Mouse (Mus musculus): ENCODE measurements around the gene Hdgfl3. TPM values are rescaled to one million over a fixed set of nuclear protein-coding genes. Genes with fewer than 3 reads are reported as not detected.

Hdgfl3 gene
- polyA plus RNA-seq, 1 experiment from 2014 or later = 45.7 TPM

GRCm38 (mm10) chr7:81846008-81846407, 88.3 kb downstream of the Hdgfl3 start:
- ATAC-seq (replicated peaks; ENCODE audit: low FRiP score) = no peak
- Histone ChIP-seq H3K9ac (ENCODE audit: low read length) (no peak overlapping the region), H3K4me1 (replicated peaks; ENCODE audit: control insufficient read depth, insufficient read depth, low read length) (peaks cover 3% of the 10 kb centered on the region; the same call in 1 of the 2 replicates), H3K27me3 (ENCODE audit: control insufficient read depth, insufficient read depth, low read length) (no peaks in the 10 kb centered on the region), H3K27ac (ENCODE audit: low read depth, low read length) (no peak overlapping the region), H3K36me3 (ENCODE audit: control insufficient read depth, insufficient read depth, low read length) (no peaks in the 10 kb centered on the region), H3K9me3 (ENCODE audit: control insufficient read depth, low read length) (no peaks in the 10 kb centered on the region), H3K4me3 (ENCODE audit: low read depth, low read length) (no peak overlapping the region), H3K4me2 (ENCODE audit: low read depth, low read length, severe bottlenecking) (no peak overlapping the region)
- no peak for DNase-seq (ENCODE audit: low spot score)
- 90% methylated on average over 8 of the region's 8 CpGs for WGBS

- Histone ChIP-seq H3K9me3 (ENCODE audit: control insufficient read depth, low read length) (no peaks in the 10 kb centered on the region), H3K4me3 (ENCODE audit: low read depth, low read length) (no peak overlapping the region), H3K9ac (ENCODE audit: low read length) (no peak overlapping the region), H3K4me1 (replicated peaks; ENCODE audit: control insufficient read depth, insufficient read depth, low read length) (peaks cover 3% of the 10 kb centered on the region; the same call in 1 of the 2 replicates), H3K27ac (ENCODE audit: low read depth, low read length) (no peak overlapping the region), H3K27me3 (ENCODE audit: control insufficient read depth, insufficient read depth, low read length) (no peaks in the 10 kb centered on the region), H3K36me3 (ENCODE audit: control insufficient read depth, insufficient read depth, low read length) (no peaks in the 10 kb centered on the region), H3K4me2 (ENCODE audit: low read depth, low read length, severe bottlenecking) (no peak overlapping the region)
- WGBS = 80% methylated on average over 3 of the region's 3 CpGs
- DNase-seq (ENCODE audit: low spot score) (peak; percentile 41), ATAC-seq (replicated peaks; ENCODE audit: low FRiP score) (no peak)
These were observed 89.0 kb downstream of the Hdgfl3 start for GRCm38 (mm10) chr7:81845313-81845712.

- H3K4me3 ChIP-seq (ENCODE audit: low read depth, low read length) = no peak overlapping the region
- no peak for DNase-seq (ENCODE audit: low spot score)
- peaks cover 3% of the 10 kb centered on the region; the same call in 1 of the 2 replicates for H3K4me1 ChIP-seq (replicated peaks; ENCODE audit: control insufficient read depth, insufficient read depth, low read length)
- H3K9me3 ChIP-seq (ENCODE audit: control insufficient read depth, low read length) = no peaks in the 10 kb centered on the region
- ATAC-seq (replicated peaks; ENCODE audit: low FRiP score) = no peak
- H3K36me3 ChIP-seq (ENCODE audit: control insufficient read depth, insufficient read depth, low read length) = no peaks in the 10 kb centered on the region
- no peak overlapping the region for H3K27ac ChIP-seq (ENCODE audit: low read depth, low read length)
- no peak overlapping the region for H3K9ac ChIP-seq (ENCODE audit: low read length)
- no peak overlapping the region for H3K4me2 ChIP-seq (ENCODE audit: low read depth, low read length, severe bottlenecking)
- no peaks in the 10 kb centered on the region for H3K27me3 ChIP-seq (ENCODE audit: control insufficient read depth, insufficient read depth, low read length)
- WGBS = 87% methylated on average over 11 of the region's 11 CpGs
These were observed 89.5 kb downstream of the Hdgfl3 start for GRCm38 (mm10) chr7:81844801-81845200.

GRCm38 (mm10) chr7:81843903-81844302, 90.4 kb downstream of the Hdgfl3 start:
- Histone ChIP-seq H3K9me3 (ENCODE audit: control insufficient read depth, low read length) (no peaks in the 10 kb centered on the region), H3K4me2 (ENCODE audit: low read depth, low read length, severe bottlenecking) (no peak overlapping the region), H3K27ac (ENCODE audit: low read depth, low read length) (no peak overlapping the region), H3K36me3 (ENCODE audit: control insufficient read depth, insufficient read depth, low read length) (no peaks in the 10 kb centered on the region), H3K27me3 (ENCODE audit: control insufficient read depth, insufficient read depth, low read length) (no peaks in the 10 kb centered on the region), H3K4me1 (replicated peaks; ENCODE audit: control insufficient read depth, insufficient read depth, low read length) (peaks cover 3% of the 10 kb centered on the region; the same call in 1 of the 2 replicates), H3K4me3 (ENCODE audit: low read depth, low read length) (no peak overlapping the region), H3K9ac (ENCODE audit: low read length) (no peak overlapping the region)
- WGBS = 73% methylated on average over 8 of the region's 8 CpGs
- DNase-seq (ENCODE audit: low spot score) (no peak), ATAC-seq (replicated peaks; ENCODE audit: low FRiP score) (no peak)

- H3K9me3 ChIP-seq (ENCODE audit: control insufficient read depth, low read length) = no peaks in the 10 kb centered on the region
- no peaks in the 10 kb centered on the region for H3K27me3 ChIP-seq (ENCODE audit: control insufficient read depth, insufficient read depth, low read length)
- WGBS = 72% methylated on average over 1 of the region's 1 CpGs
- ATAC-seq (replicated peaks; ENCODE audit: low FRiP score) (no peak), DNase-seq (ENCODE audit: low spot score) (no peak)
- no peak overlapping the region for H3K4me3 ChIP-seq (ENCODE audit: low read depth, low read length)
- no peaks in the 10 kb centered on the region for H3K36me3 ChIP-seq (ENCODE audit: control insufficient read depth, insufficient read depth, low read length)
- H3K9ac ChIP-seq (ENCODE audit: low read length) = no peak overlapping the region
- no peak overlapping the region for H3K4me2 ChIP-seq (ENCODE audit: low read depth, low read length, severe bottlenecking)
- no peak overlapping the region for H3K27ac ChIP-seq (ENCODE audit: low read depth, low read length)
- H3K4me1 ChIP-seq (replicated peaks; ENCODE audit: control insufficient read depth, insufficient read depth, low read length) = peaks cover 1% of the 10 kb centered on the region; the same call in 1 of the 2 replicates
These were observed 91.3 kb downstream of the Hdgfl3 start for GRCm38 (mm10) chr7:81842998-81843397.

- no peaks in the 10 kb centered on the region for H3K36me3 ChIP-seq (ENCODE audit: control insufficient read depth, insufficient read depth, low read length)
- DNase-seq (ENCODE audit: low spot score) (no peak), ATAC-seq (replicated peaks; ENCODE audit: low FRiP score) (no peak)
- no peak overlapping the region for H3K27ac ChIP-seq (ENCODE audit: low read depth, low read length)
- no peak overlapping the region for H3K4me2 ChIP-seq (ENCODE audit: low read depth, low read length, severe bottlenecking)
- H3K9me3 ChIP-seq (ENCODE audit: control insufficient read depth, low read length) = no peaks in the 10 kb centered on the region
- 90% methylated on average over 7 of the region's 7 CpGs for WGBS
- no peak overlapping the region for H3K9ac ChIP-seq (ENCODE audit: low read length)
- H3K4me1 ChIP-seq (replicated peaks; ENCODE audit: control insufficient read depth, insufficient read depth, low read length) = no peaks in the 10 kb centered on the region
- no peaks in the 10 kb centered on the region for H3K27me3 ChIP-seq (ENCODE audit: control insufficient read depth, insufficient read depth, low read length)
- H3K4me3 ChIP-seq (ENCODE audit: low read depth, low read length) = no peak overlapping the region
These were observed 92.1 kb downstream of the Hdgfl3 start for GRCm38 (mm10) chr7:81842141-81842540.

- Histone ChIP-seq H3K9me3 (ENCODE audit: control insufficient read depth, low read length) (no peaks in the 10 kb centered on the region), H3K4me1 (replicated peaks; ENCODE audit: control insufficient read depth, insufficient read depth, low read length) (no peaks in the 10 kb centered on the region), H3K27ac (ENCODE audit: low read depth, low read length) (no peak overlapping the region), H3K36me3 (ENCODE audit: control insufficient read depth, insufficient read depth, low read length) (no peaks in the 10 kb centered on the region), H3K27me3 (ENCODE audit: control insufficient read depth, insufficient read depth, low read length) (no peaks in the 10 kb centered on the region), H3K4me2 (ENCODE audit: low read depth, low read length, severe bottlenecking) (no peak overlapping the region), H3K4me3 (ENCODE audit: low read depth, low read length) (no peak overlapping the region), H3K9ac (ENCODE audit: low read length) (no peak overlapping the region)
- no peak for DNase-seq (ENCODE audit: low spot score)
- ATAC-seq (replicated peaks; ENCODE audit: low FRiP score) = no peak
- WGBS = 88% methylated on average over 6 of the region's 6 CpGs
These were observed 92.8 kb downstream of the Hdgfl3 start for GRCm38 (mm10) chr7:81841439-81841838.

GRCm38 (mm10) chr7:81840661-81841181, 93.6 kb downstream of the Hdgfl3 start:
- no peak overlapping the region for H3K4me2 ChIP-seq (ENCODE audit: low read depth, low read length, severe bottlenecking)
- H3K36me3 ChIP-seq (ENCODE audit: control insufficient read depth, insufficient read depth, low read length) = no peaks in the 10 kb centered on the region
- no peak overlapping the region for H3K27ac ChIP-seq (ENCODE audit: low read depth, low read length)
- no peaks in the 10 kb centered on the region for H3K27me3 ChIP-seq (ENCODE audit: control insufficient read depth, insufficient read depth, low read length)
- no peaks in the 10 kb centered on the region for H3K9me3 ChIP-seq (ENCODE audit: control insufficient read depth, low read length)
- H3K4me1 ChIP-seq (replicated peaks; ENCODE audit: control insufficient read depth, insufficient read depth, low read length) = no peaks in the 10 kb centered on the region
- ATAC-seq (replicated peaks; ENCODE audit: low FRiP score) (no peak), DNase-seq (ENCODE audit: low spot score) (no peak)
- 60% methylated on average over 7 of the region's 7 CpGs for WGBS
- H3K9ac ChIP-seq (ENCODE audit: low read length) = no peak overlapping the region
- H3K4me3 ChIP-seq (ENCODE audit: low read depth, low read length) = no peak overlapping the region

- Histone ChIP-seq H3K4me1 (replicated peaks; ENCODE audit: control insufficient read depth, insufficient read depth, low read length) (no peaks in the 10 kb centered on the region), H3K4me3 (ENCODE audit: low read depth, low read length) (no peak overlapping the region), H3K9me3 (ENCODE audit: control insufficient read depth, low read length) (no peaks in the 10 kb centered on the region), H3K36me3 (ENCODE audit: control insufficient read depth, insufficient read depth, low read length) (no peaks in the 10 kb centered on the region), H3K9ac (ENCODE audit: low read length) (no peak overlapping the region), H3K27ac (ENCODE audit: low read depth, low read length) (no peak overlapping the region), H3K4me2 (ENCODE audit: low read depth, low read length, severe bottlenecking) (no peak overlapping the region), H3K27me3 (ENCODE audit: control insufficient read depth, insufficient read depth, low read length) (no peaks in the 10 kb centered on the region)
- 69% methylated on average over 6 of the region's 6 CpGs for WGBS
- DNase-seq (ENCODE audit: low spot score) = no peak
- no peak for ATAC-seq (replicated peaks; ENCODE audit: low FRiP score)
These were observed 94.5 kb downstream of the Hdgfl3 start for GRCm38 (mm10) chr7:81839746-81840145.

Data from forebrain, embryonic 11.5 days (tissue).